Mouse (Mus musculus) left cerebral cortex, adult 2 months (tissue): ENCODE results near the gene Pck1. TPM values are rescaled to one million over a fixed set of nuclear protein-coding genes. Genes with fewer than 3 reads are reported as not detected.

Experiments used
- DNase-seq, 2 experiments: peaks; one replicate each; pipeline ENCODE4 v3.0.0; 2021 to 2022; ENCODE audit warnings: low spot score in 2 of 2, mixed read lengths in 1 of 2; ENCODE audit errors: extremely low spot score in 1 of 2
- H3K27ac ChIP-seq: fragments of 200-600 bp; 2 replicates; pipeline ENCODE4 v1.8.1; 2022
- H3K4me3 ChIP-seq: fragments of 200-600 bp; 2 replicates; pipeline ENCODE4 v1.8.1; 2022
- CTCF ChIP-seq: fragments of 200-600 bp; IDR thresholded peaks from 2 replicates; pipeline ENCODE4 v1.8.1; 2022; ENCODE audit warnings: antibody characterized with exemption, mild to moderate bottlenecking, moderate library complexity
- intact Hi-C: fragments of 180-260 bp; cut with DNase I; formaldehyde crosslinking; loops from one replicate; pipeline ENCODE4 v1.15.1; 2025
- total RNA-seq, 2 experiments: library from RNA; stranded (reverse); gene quantifications; 2 replicates each; pipeline ENCODE4 v1.2.3; 2021

Pck1 gene
- total RNA-seq, 2 experiments from 2014 or later = 0.11 TPM; not detected in 1

DNA sequence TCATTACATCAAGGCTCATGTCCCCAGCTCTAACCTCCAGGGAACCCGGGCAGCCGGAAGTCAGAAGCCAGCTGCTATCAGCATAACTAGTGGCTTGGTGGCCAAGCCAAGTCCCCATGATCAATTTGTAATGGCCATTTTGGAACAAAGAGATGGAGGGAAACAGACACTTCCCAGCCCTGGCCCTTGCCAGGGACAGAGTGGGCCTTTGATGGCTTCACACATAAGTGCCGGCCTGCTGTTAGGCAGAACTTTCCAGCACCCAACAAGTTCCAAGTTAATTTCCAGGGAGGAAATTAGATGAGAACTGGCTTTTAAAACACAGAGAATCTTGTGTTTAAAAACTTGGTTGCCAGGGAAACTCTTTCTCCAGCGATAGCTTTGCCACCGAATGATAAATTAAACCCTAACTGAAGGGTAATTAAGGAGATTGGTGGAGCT lies 15.6 kb downstream of the Pck1 start:
- TF ChIP-seq CTCF = no peak
- Histone ChIP-seq H3K27ac (peak overlapping the region; percentile 57), H3K4me3 (no peak overlapping the region)
- intact Hi-C loops = no loop called here
- no peak for DNase-seq

DNA sequence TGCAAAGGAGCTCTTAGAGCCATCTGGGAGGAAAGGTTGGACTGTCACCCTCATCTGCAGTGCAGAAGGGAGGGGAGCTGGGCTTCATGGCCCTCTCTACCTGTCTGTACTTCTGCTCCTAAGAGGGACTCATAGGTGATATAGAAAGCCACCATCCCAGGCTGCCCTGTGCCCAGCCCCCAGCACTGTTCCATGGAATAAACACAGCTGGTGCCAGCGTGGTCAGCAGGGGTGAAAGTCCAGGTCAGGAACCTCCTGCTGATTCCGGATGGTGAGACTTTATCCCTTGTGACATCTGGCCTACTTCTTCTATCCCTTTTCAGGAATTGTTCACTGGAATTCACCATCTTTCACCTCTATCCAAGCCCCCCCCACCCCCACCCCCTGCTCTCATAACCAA lies 17.2 kb downstream of the Pck1 start:
- intact Hi-C loops = loop anchor here (5.0 kb wide), 1 partner anchor 148 kb away; the partner anchor contains the start of gene Rbm38
- Histone ChIP-seq H3K4me3 (no peak overlapping the region), H3K27ac (no peak overlapping the region)
- no peak for DNase-seq
- no peak for TF ChIP-seq CTCF

DNA sequence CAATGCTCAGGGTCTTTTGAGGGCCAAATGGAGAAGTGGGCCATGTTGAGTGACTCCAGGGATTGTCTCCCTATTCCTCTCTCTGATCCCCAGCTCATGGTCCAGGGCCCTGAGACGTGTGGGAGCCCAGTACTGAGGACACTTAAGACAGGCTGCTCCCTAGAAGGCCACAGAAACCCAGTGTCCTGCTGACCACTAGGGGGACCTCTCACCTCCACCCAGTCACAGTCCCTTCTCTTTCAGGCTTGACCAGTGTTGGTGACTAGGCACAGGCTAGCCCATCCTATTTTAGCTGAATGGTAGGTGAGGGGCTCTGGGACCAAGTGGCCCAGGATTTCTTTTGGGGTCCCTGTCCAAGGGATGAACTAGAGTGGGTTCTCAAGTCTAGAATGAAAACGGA lies 17.9 kb downstream of the Pck1 start:
- peak overlapping the region; percentile 17; the same call in 1 of the 2 replicates for H3K27ac ChIP-seq
- intact Hi-C loops = loop anchor here (5.0 kb wide), 1 partner anchor 148 kb away; the partner anchor contains the start of gene Rbm38
- peak; percentile 42 for TF ChIP-seq CTCF
- no peak for DNase-seq
- no peak overlapping the region for H3K4me3 ChIP-seq

DNA sequence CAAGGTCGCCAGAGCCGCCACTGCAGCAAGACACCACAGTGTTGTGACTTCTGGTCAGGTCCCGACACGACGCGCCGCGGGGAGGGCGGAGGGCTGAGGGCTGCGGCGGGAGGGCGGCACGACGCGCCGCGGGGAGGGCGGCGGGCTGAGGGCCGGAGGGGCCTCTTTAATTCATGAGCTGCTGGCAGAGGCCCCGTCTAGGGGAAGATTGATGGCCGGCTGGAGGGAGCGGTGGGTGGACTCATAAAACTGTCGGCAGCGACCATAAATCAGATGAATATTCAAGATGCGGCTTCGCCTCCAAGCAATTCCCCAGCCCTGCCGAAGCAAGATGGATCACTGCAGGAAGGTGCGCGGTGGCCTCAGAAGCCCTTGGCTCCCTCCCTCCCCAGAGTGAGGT lies 18.6 kb downstream of the Pck1 start:
- Histone ChIP-seq H3K27ac (peak overlapping the region; percentile 71), H3K4me3 (no peak overlapping the region)
- peak in 1 of 2 experiments; percentile 36 for DNase-seq
- intact Hi-C loops = loop anchor here (5.0 kb wide), 1 partner anchor 149 kb away; the partner anchor contains the start of gene Rbm38
- TF ChIP-seq CTCF = no peak

DNA sequence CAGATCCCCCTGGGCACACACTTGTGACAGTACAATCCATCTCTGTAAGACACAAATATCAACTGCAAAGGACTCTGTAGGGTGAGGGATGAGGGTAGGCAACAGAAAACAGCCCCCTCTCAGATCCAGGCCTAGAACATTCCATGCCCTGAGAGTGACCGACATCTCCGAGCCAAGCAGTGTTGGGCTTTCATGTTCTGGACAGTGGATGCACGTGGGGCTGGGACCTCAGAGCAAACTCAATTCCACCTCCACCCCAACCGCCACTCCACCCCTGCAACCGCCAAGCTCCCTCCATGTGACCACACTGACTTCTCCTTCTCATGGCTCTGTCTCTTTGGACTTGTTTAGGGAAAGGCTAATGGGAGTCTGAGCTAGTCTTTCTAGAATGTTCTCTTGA lies 19.1 kb downstream of the Pck1 start:
- Histone ChIP-seq H3K4me3 (no peak overlapping the region), H3K27ac (peak overlapping the region; percentile 71)
- intact Hi-C loops = loop anchor here (5.0 kb wide), 1 partner anchor 150 kb away; the partner anchor contains the start of gene Rbm38
- TF ChIP-seq CTCF = no peak
- peak in 1 of 2 experiments; percentile 13 for DNase-seq

DNA sequence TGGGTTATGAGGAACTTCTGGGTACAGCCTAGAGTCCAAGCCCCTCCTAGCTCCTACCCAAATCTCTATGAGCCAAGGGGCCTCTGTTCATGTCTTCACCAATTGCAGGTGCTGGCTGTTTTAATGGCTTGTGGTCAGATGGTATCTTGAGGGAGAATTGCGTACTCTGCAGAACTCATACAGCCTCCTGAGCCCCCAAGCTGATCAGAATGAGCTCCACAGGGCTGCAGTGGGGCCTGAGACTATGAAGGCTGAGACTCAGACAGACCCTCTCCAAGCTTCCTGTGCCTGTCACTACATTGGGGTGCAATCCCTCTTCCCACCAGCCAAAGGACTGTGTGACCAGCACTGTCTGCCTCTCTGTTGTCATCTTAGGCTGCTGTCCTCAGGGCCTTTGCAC lies 19.5 kb downstream of the Pck1 start:
- no peak for DNase-seq
- Histone ChIP-seq H3K27ac (peak overlapping the region; percentile 71), H3K4me3 (no peak overlapping the region)
- intact Hi-C loops = loop anchor here (5.0 kb wide), 1 partner anchor 150 kb away; the partner anchor contains the start of gene Rbm38
- TF ChIP-seq CTCF = no peak

DNA sequence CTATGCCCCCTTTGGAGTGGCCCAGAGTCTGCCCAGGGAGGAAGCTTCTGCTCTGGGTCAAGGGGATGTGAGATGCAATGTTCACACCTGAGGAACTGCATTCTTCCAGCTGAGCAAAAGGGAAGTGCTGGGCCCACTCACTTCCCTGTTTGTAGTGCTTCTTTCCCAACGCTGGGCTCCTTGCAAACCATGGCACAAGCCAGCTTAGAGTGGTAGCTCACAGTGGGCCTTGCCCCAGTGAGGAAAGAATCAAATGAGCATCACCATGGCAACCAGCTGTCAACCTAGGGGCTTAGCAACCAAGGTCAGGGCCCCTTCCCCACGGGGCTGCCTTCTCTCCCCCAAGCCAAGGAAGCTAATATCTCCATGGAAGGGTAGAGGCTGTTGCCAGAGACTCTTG lies 20.2 kb downstream of the Pck1 start:
- TF ChIP-seq CTCF = no peak
- intact Hi-C loops = loop anchor here (5.0 kb wide), 1 partner anchor 151 kb away; the partner anchor contains the start of gene Rbm38
- DNase-seq = peak; percentile 17 to 26

DNA sequence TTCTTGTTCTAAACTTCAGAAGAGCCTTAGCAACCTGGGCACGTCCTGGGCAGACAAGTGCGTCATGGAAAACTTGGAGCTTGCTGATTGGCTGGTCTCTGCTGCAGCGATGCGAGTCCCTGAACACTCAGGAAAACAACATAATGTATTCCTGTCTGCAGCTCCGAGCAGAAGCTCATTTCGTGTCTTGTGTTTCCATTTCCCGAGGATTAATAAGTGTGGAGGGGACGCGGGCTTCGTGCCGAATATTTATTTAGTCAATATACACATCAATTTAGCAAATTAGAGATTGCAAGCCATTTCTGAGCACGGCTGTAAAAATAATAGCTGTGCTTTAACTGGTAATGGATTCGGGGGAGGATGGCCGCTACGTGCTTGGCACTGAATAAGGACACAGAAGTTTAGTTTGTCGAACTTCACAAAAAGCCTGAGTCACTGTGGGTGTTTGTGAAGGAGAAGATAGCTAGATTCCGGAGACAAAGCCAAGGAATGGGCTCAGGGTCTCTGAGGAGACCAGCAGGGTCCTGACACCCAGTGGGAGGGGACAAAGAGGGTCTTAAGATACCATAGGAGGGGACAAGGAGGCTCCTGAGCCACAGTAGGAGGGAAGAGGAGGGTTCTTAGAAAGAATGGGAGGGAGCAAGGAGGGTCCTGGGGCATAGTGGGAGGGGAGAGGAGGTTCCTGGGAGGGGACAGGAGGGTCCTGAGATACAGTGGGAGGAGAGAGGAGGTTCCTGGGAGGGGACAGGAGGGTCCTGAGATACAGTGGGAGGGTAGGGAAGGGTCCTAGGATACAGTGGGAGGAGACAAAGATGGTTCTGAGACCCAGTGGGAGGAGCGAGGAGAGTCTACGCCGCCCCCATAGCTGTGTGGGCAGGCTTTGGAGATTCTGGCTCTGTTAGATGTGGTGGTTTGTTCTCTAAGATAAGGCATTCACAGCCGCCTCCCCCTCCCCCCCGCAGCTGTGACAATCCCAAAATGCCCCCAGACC lies 21.0 kb downstream of the Pck1 start:
- intact Hi-C loops = loop anchor here (5.0 kb wide), 1 partner anchor 152 kb away; the partner anchor contains the start of gene Rbm38
- DNase-seq = peak; percentile 74 to 75
- H3K4me3 ChIP-seq = peak overlapping the region; percentile 9
- H3K27ac ChIP-seq = peak overlapping the region; percentile 94
- TF ChIP-seq CTCF = no peak

More for the DNA sequence above, 20.2 kb downstream of the Pck1 start:
- Histone ChIP-seq H3K27ac (peak overlapping the region; percentile 71), H3K4me3 (no peak overlapping the region)

DNA sequence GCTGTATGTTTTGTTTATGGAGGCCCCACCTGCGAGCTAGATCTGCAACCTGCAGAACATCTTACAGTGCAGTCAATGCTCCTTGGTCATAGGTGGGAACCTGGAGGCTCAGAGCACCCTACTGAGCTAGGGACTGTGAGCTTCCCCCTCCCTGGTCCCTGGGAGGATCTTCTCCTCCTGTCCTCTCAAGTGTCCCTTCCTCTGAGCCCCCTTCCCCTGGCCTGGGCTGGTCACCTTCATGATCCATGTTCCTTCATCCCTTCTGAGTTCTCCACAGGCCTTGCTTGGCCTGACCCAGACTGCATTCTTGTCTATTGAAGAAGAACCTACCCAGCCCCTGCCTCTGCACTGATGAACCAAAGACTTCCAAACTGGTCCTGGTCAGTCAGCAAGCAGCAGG lies 21.7 kb downstream of the Pck1 start:
- no peak for TF ChIP-seq CTCF
- Histone ChIP-seq H3K27ac (peak overlapping the region; percentile 94), H3K4me3 (no peak overlapping the region)
- intact Hi-C loops = loop anchor here (5.0 kb wide), 1 partner anchor 152 kb away; the partner anchor contains the start of gene Rbm38
- DNase-seq = no peak

DNA sequence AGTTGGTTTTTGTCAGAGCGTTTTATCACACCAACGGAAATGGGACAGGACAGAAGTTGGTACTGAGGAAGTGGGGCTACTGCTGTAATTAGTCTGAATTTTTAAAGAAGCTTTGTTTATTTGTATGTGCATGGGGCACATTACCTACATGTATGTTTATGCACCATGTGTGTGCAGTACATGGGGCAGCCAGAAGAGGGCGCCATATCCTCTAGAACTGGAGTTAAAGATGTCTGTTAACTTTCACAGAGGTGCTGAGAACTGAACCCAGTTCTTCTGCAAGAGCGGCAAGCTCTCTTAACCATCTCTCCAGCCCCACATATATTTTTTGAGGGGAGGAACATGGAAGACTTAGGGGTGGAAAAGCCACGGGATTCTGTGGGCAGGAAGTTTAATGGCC lies 22.9 kb downstream of the Pck1 start:
- TF ChIP-seq CTCF = peak; percentile 32
- Histone ChIP-seq H3K27ac (no peak overlapping the region), H3K4me3 (no peak overlapping the region)
- DNase-seq = peak; percentile 7 to 8
- intact Hi-C loops = no loop called here

DNA sequence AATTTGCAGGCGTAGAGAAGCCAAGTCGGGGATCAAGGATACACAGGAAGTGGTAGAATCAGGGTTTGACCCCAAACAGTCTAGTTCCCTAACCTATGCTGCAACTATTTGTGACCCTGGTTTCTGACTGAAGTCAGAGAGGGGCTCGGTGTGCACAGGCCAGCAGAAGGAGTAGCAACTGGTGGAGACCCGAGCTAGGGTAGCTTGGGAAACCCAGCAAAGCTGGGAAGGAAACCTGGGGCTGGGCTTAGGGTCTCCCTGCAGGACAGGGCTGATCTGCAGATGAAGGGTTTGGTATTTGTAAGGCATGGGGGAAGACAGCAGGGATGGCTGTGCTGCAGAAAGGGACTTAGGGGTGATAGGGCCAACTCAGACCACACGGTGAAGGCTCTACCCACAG lies 24.6 kb downstream of the Pck1 start:
- Histone ChIP-seq H3K4me3 (no peak overlapping the region), H3K27ac (no peak overlapping the region)
- no peak for TF ChIP-seq CTCF
- DNase-seq = peak in 1 of 2 experiments; percentile 4
- intact Hi-C loops = no loop called here

DNA sequence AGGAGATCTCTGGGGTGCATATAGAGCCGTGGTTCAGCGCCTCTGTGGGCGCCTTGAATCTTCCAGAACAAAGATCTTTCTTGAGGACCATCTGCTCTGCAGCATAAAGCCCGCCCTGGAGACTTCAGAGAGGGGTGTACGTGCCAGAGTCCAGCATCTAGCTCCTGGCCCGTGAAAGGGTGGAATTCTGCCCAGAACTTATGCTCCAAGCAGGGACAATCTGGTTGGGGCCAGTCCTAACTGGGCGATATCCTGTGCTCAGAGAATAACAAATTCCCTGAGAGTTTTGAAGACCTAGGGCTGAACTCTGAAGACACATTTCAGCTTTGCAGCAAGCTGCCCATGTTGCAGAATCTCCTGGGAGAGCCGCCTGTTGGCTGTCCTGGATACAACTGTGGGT lies 25.1 kb downstream of the Pck1 start:
- Histone ChIP-seq H3K4me3 (no peak overlapping the region), H3K27ac (no peak overlapping the region)
- no peak for DNase-seq
- intact Hi-C loops = no loop called here
- no peak; the same call in 1 of the 2 replicates for TF ChIP-seq CTCF
